Mouse (Mus musculus): ENCODE measurements around the gene Gfi1. TPM values are rescaled to one million over a fixed set of nuclear protein-coding genes. Genes with fewer than 3 reads are reported as not detected.

The Gfi1 gene
- polyA plus RNA-seq, 1 experiment from 2014 or later, result not detected

DNA sequence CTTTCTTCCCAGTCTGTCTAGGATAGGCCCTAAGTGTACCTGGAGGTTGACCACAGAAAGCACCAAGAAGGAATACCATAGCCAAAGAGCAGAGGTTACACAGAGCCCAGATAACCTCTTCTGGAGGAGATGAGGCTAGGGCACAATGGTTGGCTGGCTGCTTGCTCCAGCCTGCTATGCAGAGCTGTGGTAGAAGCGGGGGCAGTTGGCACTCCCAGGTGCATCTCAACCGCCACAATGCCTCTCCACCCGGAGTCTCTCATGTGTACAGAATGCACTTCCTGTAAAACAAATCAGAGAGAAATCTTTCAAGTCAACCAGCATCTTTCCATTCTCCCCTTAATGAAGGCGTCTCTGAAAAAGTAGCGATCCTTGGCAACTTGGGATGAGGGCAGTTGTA, 13.2 kb upstream of the Gfi1 start:
- Histone ChIP-seq H3K4me3 (no peak overlapping the region), H3K27me3 (replicated peaks) (no peaks in the 10 kb centered on the region), H3K9ac (no peak overlapping the region), H3K36me3 (peaks cover 24% of the 10 kb centered on the region), H3K27ac (replicated peaks) (no peak overlapping the region), H3K9me3 (no peaks in the 10 kb centered on the region), H3K4me1 (no peaks in the 10 kb centered on the region), H3K4me2 (no peak overlapping the region)
- 89% methylated on average over 5 of the region's 5 CpGs for WGBS
- ATAC-seq (ENCODE audit: extremely low read depth, insufficient number of reproducible peaks, low FRiP score, low TSS enrichment), result no peak

DNA sequence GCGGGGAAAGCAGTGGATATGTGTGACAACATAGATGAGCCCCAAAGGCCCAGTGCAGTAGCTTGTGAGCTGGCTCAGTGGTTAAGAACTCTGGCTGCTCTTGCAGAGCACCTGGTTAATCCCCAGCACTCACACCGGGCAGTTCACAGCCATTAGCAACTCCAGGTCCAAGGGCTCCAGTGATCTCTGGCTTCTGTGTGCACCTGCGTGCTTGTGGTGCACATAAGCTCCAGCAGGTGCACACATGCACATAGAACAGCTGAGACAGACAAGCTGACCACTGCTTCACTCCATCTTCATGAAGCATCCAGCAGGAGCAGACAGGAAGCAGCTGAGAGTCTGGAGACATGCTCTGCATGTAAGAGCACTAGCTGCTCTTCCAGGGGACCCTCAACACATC, 12.5 kb upstream of the Gfi1 start:
- WGBS, result 76% methylated on average over 3 of the region's 3 CpGs
- Histone ChIP-seq H3K4me2 (no peak overlapping the region), H3K27ac (replicated peaks) (no peak overlapping the region), H3K36me3 (peaks cover 20% of the 10 kb centered on the region), H3K9ac (no peak overlapping the region), H3K27me3 (replicated peaks) (peaks cover under 1% of the 10 kb centered on the region; the same call in 1 of the 2 replicates), H3K4me3 (no peak overlapping the region), H3K4me1 (no peaks in the 10 kb centered on the region), H3K9me3 (no peaks in the 10 kb centered on the region)
- no peak for ATAC-seq (ENCODE audit: extremely low read depth, insufficient number of reproducible peaks, low FRiP score, low TSS enrichment)

DNA sequence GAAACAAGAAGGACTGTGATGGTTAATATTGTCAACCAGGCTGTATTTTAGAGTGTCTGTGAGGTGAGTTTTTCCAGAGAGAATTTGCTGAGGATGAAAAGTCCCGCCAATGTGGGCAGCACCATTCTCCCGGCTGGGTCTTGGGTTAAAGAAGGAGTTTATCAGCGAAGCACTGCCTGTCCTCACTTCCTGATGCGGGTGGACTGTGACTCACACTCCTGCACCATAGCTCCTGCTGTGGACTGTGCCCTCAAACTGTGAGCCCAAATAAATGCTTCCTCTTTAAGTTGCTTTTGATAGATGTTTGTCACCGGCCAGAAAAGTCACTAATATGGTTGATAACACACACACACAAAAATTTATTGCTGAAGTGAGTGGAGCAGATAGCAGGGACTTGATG, 10.3 kb upstream of the Gfi1 start:
- H3K4me1 ChIP-seq, result no peaks in the 10 kb centered on the region
- no peak overlapping the region for H3K27ac ChIP-seq (replicated peaks)
- peaks cover 21% of the 10 kb centered on the region for H3K27me3 ChIP-seq (replicated peaks)
- H3K9ac ChIP-seq, result no peak overlapping the region
- peaks cover 15% of the 10 kb centered on the region for H3K36me3 ChIP-seq
- no peak overlapping the region for H3K4me2 ChIP-seq
- WGBS, result 63% methylated on average over 5 of the region's 5 CpGs
- no peak overlapping the region for H3K4me3 ChIP-seq
- ATAC-seq (ENCODE audit: extremely low read depth, insufficient number of reproducible peaks, low FRiP score, low TSS enrichment), result no peak
- H3K9me3 ChIP-seq, result no peaks in the 10 kb centered on the region

DNA sequence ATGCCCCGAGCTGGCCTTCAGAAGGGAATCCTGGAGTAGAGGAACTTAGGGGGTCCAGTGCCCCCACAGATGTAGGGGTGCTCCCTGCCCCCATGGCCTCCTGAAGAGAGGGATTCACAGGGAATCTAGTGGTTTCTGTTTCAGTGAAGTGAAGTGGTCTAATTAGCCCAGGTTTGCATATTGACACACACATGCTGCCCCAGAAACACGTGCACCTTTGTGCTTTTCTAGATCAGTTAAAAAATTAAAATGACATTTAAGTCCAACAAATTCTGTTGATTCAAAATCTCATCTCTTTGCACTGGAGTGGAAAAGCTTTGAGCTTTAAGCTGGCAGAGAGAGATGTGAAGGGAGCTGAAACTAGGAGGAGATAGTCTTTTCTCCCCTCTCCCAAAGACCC, 6.0 kb upstream of the Gfi1 start:
- 28% methylated on average over 2 of the region's 2 CpGs for WGBS
- Histone ChIP-seq H3K27me3 (replicated peaks) (peaks cover 56% of the 10 kb centered on the region), H3K9ac (no peak overlapping the region), H3K9me3 (no peaks in the 10 kb centered on the region), H3K4me1 (peaks cover under 1% of the 10 kb centered on the region; the same call in 1 of the 2 replicates), H3K4me2 (no peak overlapping the region), H3K27ac (replicated peaks) (no peak overlapping the region), H3K4me3 (no peak overlapping the region), H3K36me3 (no peaks in the 10 kb centered on the region)
- no peak for ATAC-seq (ENCODE audit: extremely low read depth, insufficient number of reproducible peaks, low FRiP score, low TSS enrichment)

DNA sequence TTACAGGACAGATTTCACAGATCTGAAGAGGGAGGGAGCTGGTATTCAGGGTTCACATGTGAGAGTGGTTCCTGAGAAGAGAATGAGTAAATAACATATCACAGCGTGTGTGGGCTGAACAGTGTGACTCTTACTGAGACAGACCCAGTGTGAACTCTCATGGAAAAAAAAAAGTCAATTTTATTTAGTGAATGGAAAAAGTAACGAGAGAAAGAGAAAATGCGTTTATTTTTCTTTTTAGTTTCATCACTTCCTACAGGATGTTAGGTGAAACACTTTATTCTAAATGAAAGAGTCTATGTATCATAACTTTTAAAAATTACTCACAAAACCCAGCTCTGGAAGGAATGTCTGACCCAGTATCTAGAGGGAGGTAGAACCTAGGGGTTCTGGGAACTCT, 5.6 kb upstream of the Gfi1 start:
- Histone ChIP-seq H3K9ac (no peak overlapping the region), H3K4me1 (peaks cover 5% of the 10 kb centered on the region), H3K9me3 (no peaks in the 10 kb centered on the region), H3K36me3 (no peaks in the 10 kb centered on the region), H3K4me2 (no peak overlapping the region), H3K27ac (replicated peaks) (no peak overlapping the region), H3K27me3 (replicated peaks) (peaks cover 60% of the 10 kb centered on the region), H3K4me3 (no peak overlapping the region)
- WGBS, result 49% methylated on average over 3 of the region's 3 CpGs
- ATAC-seq (ENCODE audit: extremely low read depth, insufficient number of reproducible peaks, low FRiP score, low TSS enrichment), result no peak

DNA sequence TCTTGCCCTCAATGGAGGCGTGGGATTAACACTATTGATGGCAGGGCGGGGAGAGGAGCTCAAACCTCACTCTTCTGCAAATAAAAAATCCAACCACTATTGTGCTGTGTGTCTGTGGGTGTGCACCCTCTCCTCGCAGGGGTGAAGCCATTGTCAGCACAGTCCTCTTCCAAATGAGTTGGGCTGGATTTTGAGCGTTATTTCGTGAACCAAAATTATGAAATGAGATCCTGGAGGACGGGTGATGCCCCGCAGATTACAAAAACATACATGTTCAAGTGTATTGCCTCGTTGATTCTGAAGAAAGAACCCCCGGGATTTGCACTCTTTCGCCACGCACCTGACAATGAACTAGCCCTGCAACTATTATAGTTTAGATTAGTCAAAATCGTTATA, 1.2 kb upstream of the Gfi1 start:
- Histone ChIP-seq H3K36me3 (no peaks in the 10 kb centered on the region), H3K27ac (replicated peaks) (no peak overlapping the region), H3K4me1 (peaks cover 43% of the 10 kb centered on the region), H3K9ac (no peak overlapping the region), H3K4me2 (peak overlapping the region; percentile 81), H3K4me3 (peak overlapping the region; percentile 52), H3K27me3 (replicated peaks) (peaks cover 92% of the 10 kb centered on the region), H3K9me3 (no peaks in the 10 kb centered on the region)
- ATAC-seq (ENCODE audit: extremely low read depth, insufficient number of reproducible peaks, low FRiP score, low TSS enrichment), result no peak
- WGBS, result 24% methylated on average over 12 of the region's 12 CpGs

DNA sequence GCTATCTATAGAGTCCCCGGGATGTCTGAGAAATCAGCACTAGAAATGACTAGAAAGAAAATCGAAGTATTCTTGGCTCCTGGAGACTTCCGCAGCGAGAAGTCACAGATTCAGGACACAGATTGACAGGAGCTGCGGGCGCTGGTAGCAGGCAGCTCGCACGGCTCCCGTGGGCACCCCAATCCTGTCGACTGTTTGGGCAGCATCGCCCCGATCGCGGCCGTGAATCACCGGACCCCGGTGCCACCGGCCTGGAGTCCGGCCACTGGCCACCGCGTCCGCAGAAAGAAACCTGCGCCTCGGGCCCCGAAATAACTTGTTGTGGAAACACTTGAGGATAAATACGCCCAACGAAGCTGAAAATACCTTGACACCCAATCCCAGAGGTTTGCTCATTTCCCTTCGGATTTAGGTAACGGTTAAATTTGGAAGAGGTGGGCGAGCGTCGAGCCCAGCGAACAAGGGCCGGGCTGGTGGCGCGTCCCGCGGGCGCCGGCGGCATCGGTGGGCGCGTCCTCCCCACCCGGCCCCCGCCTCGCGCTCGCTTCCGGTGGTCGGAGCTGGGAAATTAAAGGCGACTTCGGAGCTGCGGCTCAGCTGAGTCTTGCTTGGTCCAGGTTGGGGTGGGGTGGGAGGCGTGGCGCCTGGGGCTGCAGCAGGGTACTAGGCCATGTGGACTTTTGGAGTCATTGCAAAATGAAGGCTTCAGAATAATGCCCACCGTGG, 608 bp upstream of the Gfi1 start:
- H3K36me3 ChIP-seq, result no peaks in the 10 kb centered on the region
- H3K4me1 ChIP-seq, result peaks cover 48% of the 10 kb centered on the region
- H3K27me3 ChIP-seq (replicated peaks), result peaks cover 92% of the 10 kb centered on the region
- H3K27ac ChIP-seq (replicated peaks), result no peak overlapping the region
- H3K9ac ChIP-seq, result peak overlapping the region; percentile 56
- no peaks in the 10 kb centered on the region for H3K9me3 ChIP-seq
- ATAC-seq (ENCODE audit: extremely low read depth, insufficient number of reproducible peaks, low FRiP score, low TSS enrichment), result no peak
- H3K4me3 ChIP-seq, result peak overlapping the region; percentile 52
- under 1% methylated on average over 57 of the region's 57 CpGs for WGBS
- peak overlapping the region; percentile 81 for H3K4me2 ChIP-seq

DNA sequence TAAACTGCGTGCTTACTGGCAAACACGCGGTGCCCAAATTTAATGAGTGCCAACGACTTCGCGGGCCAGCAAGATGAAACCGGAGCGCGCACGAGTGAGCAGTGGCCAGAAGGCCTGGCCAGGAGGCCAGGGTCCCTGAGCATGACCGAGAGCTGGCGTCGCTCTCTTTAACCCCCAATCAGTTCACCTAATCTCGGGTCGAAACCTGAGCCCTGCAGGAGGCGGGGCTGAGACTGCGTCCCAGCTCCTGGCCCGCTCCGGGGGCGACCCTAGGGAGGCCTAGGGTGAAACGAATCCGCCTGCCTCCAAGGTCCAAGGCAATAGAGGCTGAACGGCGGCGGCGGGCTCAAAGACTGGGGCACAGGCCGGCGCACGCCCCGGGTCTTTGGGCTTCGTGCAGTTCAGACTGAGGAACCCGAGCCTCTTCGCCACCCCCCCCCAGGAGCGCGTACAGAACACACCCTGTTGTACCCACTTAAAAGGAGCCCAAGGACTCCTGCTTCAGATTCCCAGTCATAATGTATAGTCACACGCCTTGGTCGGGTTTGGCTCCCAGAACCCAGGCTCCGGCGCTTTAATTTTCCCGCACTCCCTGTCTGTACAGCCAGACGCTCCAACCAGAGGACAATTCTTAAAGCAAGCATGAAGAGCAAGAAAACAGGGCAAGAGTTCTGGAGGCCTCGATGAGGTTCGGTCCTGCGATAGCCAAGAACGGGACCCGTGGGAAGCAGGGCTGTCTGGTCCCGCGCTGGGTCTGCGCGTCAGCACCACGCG, 988 bp downstream of the Gfi1 start:
- under 1% methylated on average over 51 of the region's 52 CpGs for WGBS

DNA sequence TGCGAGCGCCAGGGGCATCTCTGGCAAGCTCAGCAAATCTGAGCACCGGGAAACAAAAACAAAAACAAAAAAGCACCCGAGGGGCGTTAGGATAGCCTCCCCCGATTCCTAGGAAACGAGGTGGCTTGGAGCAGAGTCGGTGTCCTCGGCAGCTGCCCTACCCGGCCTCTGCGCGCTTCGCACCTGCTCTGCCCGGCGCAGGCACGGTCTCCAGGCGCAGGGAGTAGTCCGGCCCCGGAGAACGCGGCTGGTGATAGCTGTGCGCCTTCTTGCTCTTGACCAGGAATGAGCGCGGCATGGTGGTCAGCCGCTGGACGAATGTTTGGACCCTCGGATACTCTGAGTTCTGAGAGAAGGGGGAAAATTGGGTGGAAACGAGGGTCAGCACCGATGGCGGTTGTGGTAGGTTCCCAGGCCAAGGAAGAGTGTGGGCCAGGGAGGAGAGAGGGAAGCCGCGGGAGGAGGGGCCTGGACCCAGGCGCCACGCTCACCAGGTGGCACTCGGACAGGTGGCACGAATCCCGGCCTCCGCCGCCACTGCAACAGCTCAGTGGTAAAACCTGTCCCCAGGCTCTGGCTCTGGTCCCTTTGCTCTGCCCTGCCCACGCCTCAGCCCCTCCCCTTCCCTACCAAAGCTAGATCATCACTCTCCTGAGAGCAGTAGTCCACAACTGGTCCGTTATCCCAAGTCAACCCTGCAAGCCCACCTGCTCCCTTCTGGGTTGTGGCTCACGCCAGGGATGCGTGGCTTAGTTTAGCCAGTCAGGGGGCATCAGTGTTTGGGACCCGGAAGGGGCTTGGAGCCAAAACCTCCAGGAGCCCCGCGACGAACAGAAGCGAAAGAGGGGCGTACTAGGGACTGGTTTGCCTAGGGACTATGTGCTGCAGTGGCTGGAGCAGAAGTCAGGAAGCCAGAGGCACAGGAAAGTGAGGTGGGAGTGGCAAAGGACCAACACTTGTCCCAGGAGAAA, 2.0 kb downstream of the Gfi1 start:
- H3K9ac ChIP-seq, result peak overlapping the region; percentile 61; the same call in 1 of the 2 replicates
- peak overlapping the region; percentile 52 for H3K4me3 ChIP-seq
- peaks cover 65% of the 10 kb centered on the region for H3K4me1 ChIP-seq

More for the DNA sequence above, 988 bp downstream of the Gfi1 start:
- Histone ChIP-seq H3K36me3 (no peaks in the 10 kb centered on the region), H3K9me3 (no peaks in the 10 kb centered on the region), H3K27ac (replicated peaks) (no peak overlapping the region), H3K4me3 (peak overlapping the region; percentile 52), H3K9ac (no peak overlapping the region), H3K4me1 (peaks cover 64% of the 10 kb centered on the region), H3K4me2 (peak overlapping the region; percentile 81), H3K27me3 (replicated peaks) (peaks cover 92% of the 10 kb centered on the region)
- no peak for ATAC-seq (ENCODE audit: extremely low read depth, insufficient number of reproducible peaks, low FRiP score, low TSS enrichment)

DNA sequence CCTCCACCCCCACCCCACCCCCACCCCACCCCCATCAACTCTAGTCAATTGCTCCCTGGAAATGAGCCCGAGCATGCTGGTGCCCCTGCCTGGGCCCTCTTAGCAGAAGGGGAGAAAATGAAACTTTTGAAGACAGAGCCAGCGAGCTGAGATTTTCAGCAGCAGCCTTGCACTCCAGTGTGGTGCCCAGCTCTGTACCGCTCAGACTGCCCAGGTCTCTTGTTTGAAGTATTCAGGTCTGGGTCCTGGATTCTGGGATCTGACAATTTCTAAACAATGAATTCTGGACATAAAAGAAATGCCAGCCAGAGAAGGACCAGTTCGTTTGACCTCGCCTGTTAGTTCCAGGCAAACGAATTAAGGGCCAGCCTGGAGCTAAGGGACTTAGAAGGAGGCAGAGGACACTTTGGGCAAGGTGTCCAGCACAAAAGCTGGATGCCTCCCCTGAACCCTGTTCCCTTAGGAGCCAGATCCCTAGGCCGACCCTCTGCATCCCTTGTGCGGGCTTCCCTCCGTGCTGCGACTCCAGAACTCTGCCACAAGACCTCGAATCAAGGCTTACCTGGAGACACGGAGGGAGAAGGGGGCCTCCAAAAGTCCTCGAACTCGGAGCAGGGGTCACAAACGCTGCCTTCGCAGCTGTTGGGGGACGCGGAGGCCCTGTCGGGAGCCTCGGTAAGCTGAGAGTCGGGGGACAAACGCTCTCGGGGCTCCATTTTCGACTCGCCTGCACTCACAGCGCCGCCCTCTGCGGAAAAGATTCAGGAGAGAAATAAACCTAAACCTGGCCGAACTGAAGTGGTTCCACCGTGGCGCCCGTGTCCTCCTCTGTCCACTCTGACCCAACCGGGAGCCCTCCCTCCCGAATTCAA, 2.9 kb downstream of the Gfi1 start:
- ATAC-seq (ENCODE audit: extremely low read depth, insufficient number of reproducible peaks, low FRiP score, low TSS enrichment), result no peak
- peak overlapping the region; percentile 81 for H3K4me2 ChIP-seq
- H3K36me3 ChIP-seq, result no peaks in the 10 kb centered on the region
- peaks cover 65% of the 10 kb centered on the region for H3K4me1 ChIP-seq
- peak overlapping the region; percentile 52 for H3K4me3 ChIP-seq
- H3K27ac ChIP-seq (replicated peaks), result no peak overlapping the region
- no peaks in the 10 kb centered on the region for H3K9me3 ChIP-seq
- no peak overlapping the region; the same call in 1 of the 2 replicates for H3K9ac ChIP-seq
- H3K27me3 ChIP-seq (replicated peaks), result peaks cover 100% of the 10 kb centered on the region
- 1% methylated on average over 34 of the region's 34 CpGs for WGBS

More for the DNA sequence above, 2.0 kb downstream of the Gfi1 start:
- ATAC-seq (ENCODE audit: extremely low read depth, insufficient number of reproducible peaks, low FRiP score, low TSS enrichment), result no peak
- Histone ChIP-seq H3K27me3 (replicated peaks) (peaks cover 100% of the 10 kb centered on the region), H3K27ac (replicated peaks) (no peak overlapping the region), H3K36me3 (no peaks in the 10 kb centered on the region), H3K4me2 (peak overlapping the region; percentile 81), H3K9me3 (no peaks in the 10 kb centered on the region)
- WGBS, result 2% methylated on average over 49 of the region's 49 CpGs
